Mouse (Mus musculus): Measurements from ENCODE around the gene Nlrp10. TPM values are rescaled to one million over a fixed set of nuclear protein-coding genes. Genes with fewer than 3 reads are reported as not detected.
A peak's percentile ranks its signal among the peaks of the same experiment; 100 is the strongest.

Gene Nlrp10
- 0.06 TPM in 1 of 2 replicates, not detected in the other for polyA plus RNA-seq (2015; fragmentation: Nextera tagmentation; extraction: Ambion mirVana)

GRCm38 (mm10) chr7:108929726-108930393 lies at the start of gene Nlrp10:
Gene Nlrp10, minus strand, starts transcription at chr7:108930178.
- Histone ChIP-seq H3K9ac (no peak within 1 kb of the TSS), H3K27me3 (no peaks in the 10 kb centered on the region), H3K27ac (no peak within 1 kb of the TSS), H3K9me3 (replicated peaks) (no peaks in the 10 kb centered on the region), H3K4me2 (no peak within 1 kb of the TSS), H3K4me1 (peaks cover under 1% of the 10 kb centered on the region), H3K36me3 (no peaks in the 10 kb centered on the region), H3K4me3 (replicated peaks) (no peak within 1 kb of the TSS)
- no peak for ATAC-seq (replicated peaks; ENCODE audit: low FRiP score)
- 75% methylated on average over 6 of the region's 6 CpGs for WGBS

- no peak for ATAC-seq (replicated peaks; ENCODE audit: low FRiP score)
- Histone ChIP-seq H3K9ac (no peak overlapping the region), H3K4me2 (no peak overlapping the region), H3K4me1 (no peaks in the 10 kb centered on the region), H3K36me3 (no peaks in the 10 kb centered on the region), H3K9me3 (replicated peaks) (no peaks in the 10 kb centered on the region), H3K27ac (no peak overlapping the region), H3K27me3 (no peaks in the 10 kb centered on the region), H3K4me3 (replicated peaks) (no peak overlapping the region)
- 71% methylated on average over 6 of the region's 6 CpGs for WGBS
Measured at GRCm38 (mm10) chr7:108972273-108972672, 42.3 kb upstream of the Nlrp10 start.

- no peaks in the 10 kb centered on the region for H3K4me1 ChIP-seq
- no peak overlapping the region for H3K27ac ChIP-seq
- H3K9ac ChIP-seq: no peak overlapping the region
- H3K36me3 ChIP-seq: no peaks in the 10 kb centered on the region
- no peaks in the 10 kb centered on the region for H3K27me3 ChIP-seq
- no peaks in the 10 kb centered on the region for H3K9me3 ChIP-seq (replicated peaks)
- no peak overlapping the region for H3K4me3 ChIP-seq (replicated peaks)
- WGBS: 15% methylated on average over 6 of the region's 6 CpGs
- no peak; the same call in 1 of the 2 replicates for ATAC-seq (replicated peaks; ENCODE audit: low FRiP score)
- H3K4me2 ChIP-seq: no peak overlapping the region
Measured at GRCm38 (mm10) chr7:108968201-108968600, 38.2 kb upstream of the Nlrp10 start.

GRCm38 (mm10) chr7:108966742-108967362 lies 36.9 kb upstream of the Nlrp10 start:
- Histone ChIP-seq H3K4me1 (no peaks in the 10 kb centered on the region), H3K27me3 (no peaks in the 10 kb centered on the region), H3K4me2 (no peak overlapping the region), H3K9ac (no peak overlapping the region), H3K4me3 (replicated peaks) (no peak overlapping the region), H3K27ac (no peak overlapping the region), H3K36me3 (no peaks in the 10 kb centered on the region), H3K9me3 (replicated peaks) (no peaks in the 10 kb centered on the region)
- peak; percentile 76 for ATAC-seq (replicated peaks; ENCODE audit: low FRiP score)
- WGBS: 34% methylated on average over 7 of the region's 7 CpGs

- Histone ChIP-seq H3K27me3 (no peaks in the 10 kb centered on the region), H3K36me3 (no peaks in the 10 kb centered on the region), H3K9me3 (replicated peaks) (no peaks in the 10 kb centered on the region), H3K4me2 (no peak overlapping the region), H3K9ac (no peak overlapping the region), H3K4me1 (no peaks in the 10 kb centered on the region), H3K4me3 (replicated peaks) (no peak overlapping the region), H3K27ac (no peak overlapping the region)
- no peak for ATAC-seq (replicated peaks; ENCODE audit: low FRiP score)
- WGBS: 45% methylated on average over 2 of the region's 2 CpGs
Measured at GRCm38 (mm10) chr7:108965968-108966367, 36.0 kb upstream of the Nlrp10 start.

GRCm38 (mm10) chr7:108957734-108958133 lies 27.8 kb upstream of the Nlrp10 start:
- 79% methylated on average over 2 of the region's 2 CpGs for WGBS
- no peaks in the 10 kb centered on the region for H3K36me3 ChIP-seq
- no peak overlapping the region for H3K27ac ChIP-seq
- H3K9me3 ChIP-seq (replicated peaks): no peaks in the 10 kb centered on the region
- H3K9ac ChIP-seq: no peak overlapping the region
- H3K4me3 ChIP-seq (replicated peaks): no peak overlapping the region
- H3K4me1 ChIP-seq: no peaks in the 10 kb centered on the region
- H3K27me3 ChIP-seq: peaks cover 11% of the 10 kb centered on the region
- ATAC-seq (replicated peaks; ENCODE audit: low FRiP score): no peak
- no peak overlapping the region for H3K4me2 ChIP-seq

- Histone ChIP-seq H3K36me3 (no peaks in the 10 kb centered on the region), H3K27me3 (peaks cover 45% of the 10 kb centered on the region), H3K27ac (no peak overlapping the region), H3K9ac (no peak overlapping the region), H3K4me1 (peaks cover 14% of the 10 kb centered on the region), H3K9me3 (replicated peaks) (no peaks in the 10 kb centered on the region), H3K4me3 (replicated peaks) (no peak overlapping the region), H3K4me2 (no peak overlapping the region)
- ATAC-seq (replicated peaks; ENCODE audit: low FRiP score): no peak
- WGBS: 60% methylated on average over 4 of the region's 4 CpGs
Measured at GRCm38 (mm10) chr7:108954185-108954584, 24.2 kb upstream of the Nlrp10 start.

- Histone ChIP-seq H3K27ac (no peak overlapping the region), H3K4me3 (replicated peaks) (no peak overlapping the region), H3K36me3 (no peaks in the 10 kb centered on the region), H3K4me1 (peaks cover 14% of the 10 kb centered on the region), H3K4me2 (no peak overlapping the region), H3K27me3 (peaks cover 47% of the 10 kb centered on the region), H3K9ac (no peak overlapping the region), H3K9me3 (replicated peaks) (no peaks in the 10 kb centered on the region)
- ATAC-seq (replicated peaks; ENCODE audit: low FRiP score): no peak
- 71% methylated on average over 6 of the region's 6 CpGs for WGBS
Measured at GRCm38 (mm10) chr7:108952801-108953200, 22.8 kb upstream of the Nlrp10 start.

- Histone ChIP-seq H3K9me3 (replicated peaks) (no peaks in the 10 kb centered on the region), H3K4me2 (peak overlapping the region; percentile 98), H3K27ac (no peak overlapping the region), H3K36me3 (peaks cover 5% of the 10 kb centered on the region; the same call in 1 of the 2 replicates), H3K9ac (peak overlapping the region; percentile 35), H3K4me1 (peaks cover 14% of the 10 kb centered on the region), H3K27me3 (peaks cover 47% of the 10 kb centered on the region), H3K4me3 (replicated peaks) (peak overlapping the region; percentile 55)
- under 1% methylated on average over 52 of the region's 52 CpGs for WGBS
- peak; percentile 22; the same call in 1 of the 2 replicates for ATAC-seq (replicated peaks; ENCODE audit: low FRiP score)
Measured at GRCm38 (mm10) chr7:108950762-108951331, 20.9 kb upstream of the Nlrp10 start.

- peaks cover 9% of the 10 kb centered on the region; the same call in 1 of the 2 replicates for H3K36me3 ChIP-seq
- peak within 1 kb of the TSS; percentile 55 for H3K4me3 ChIP-seq (replicated peaks)
- WGBS: under 1% methylated on average over 44 of the region's 44 CpGs
- H3K4me2 ChIP-seq: peak within 1 kb of the TSS; percentile 98
- peaks cover 47% of the 10 kb centered on the region for H3K27me3 ChIP-seq
- peak within 1 kb of the TSS; percentile 35 for H3K9ac ChIP-seq
- no peaks in the 10 kb centered on the region for H3K9me3 ChIP-seq (replicated peaks)
- 0 out of 2 replicates have a peak, but pooled peaks have one; percentile 63 for ATAC-seq (replicated peaks; ENCODE audit: low FRiP score)
- peaks cover 14% of the 10 kb centered on the region for H3K4me1 ChIP-seq
- H3K27ac ChIP-seq: no peak within 1 kb of the TSS
Measured at GRCm38 (mm10) chr7:108950312-108950761, 20.4 kb upstream of the Nlrp10 start, which contains the start of gene Tub. Gene Tub, plus strand, starts transcription at chr7:108950338.

- ATAC-seq (replicated peaks; ENCODE audit: low FRiP score): no peak
- no peak overlapping the region for H3K4me2 ChIP-seq
- WGBS: 47% methylated on average over 2 of the region's 2 CpGs
- peaks cover 47% of the 10 kb centered on the region for H3K27me3 ChIP-seq
- no peak overlapping the region for H3K9ac ChIP-seq
- H3K36me3 ChIP-seq: peaks cover 17% of the 10 kb centered on the region
- H3K4me3 ChIP-seq (replicated peaks): no peak overlapping the region
- H3K4me1 ChIP-seq: peaks cover 14% of the 10 kb centered on the region
- no peaks in the 10 kb centered on the region for H3K9me3 ChIP-seq (replicated peaks)
- no peak overlapping the region for H3K27ac ChIP-seq
Measured at GRCm38 (mm10) chr7:108949301-108949700, 19.3 kb upstream of the Nlrp10 start.

- ATAC-seq (replicated peaks; ENCODE audit: low FRiP score): no peak
- Histone ChIP-seq H3K9ac (no peak overlapping the region), H3K9me3 (replicated peaks) (no peaks in the 10 kb centered on the region), H3K27me3 (peaks cover 45% of the 10 kb centered on the region), H3K4me3 (replicated peaks) (no peak overlapping the region), H3K4me1 (peaks cover 14% of the 10 kb centered on the region), H3K27ac (no peak overlapping the region), H3K36me3 (peaks cover 24% of the 10 kb centered on the region), H3K4me2 (no peak overlapping the region)
Measured at GRCm38 (mm10) chr7:108948611-108949010, 18.6 kb upstream of the Nlrp10 start.
